Mouse (Mus musculus) forebrain, embryonic 14.5 days (tissue): ENCODE data around the gene Fzd1. TPM values are rescaled to one million over a fixed set of nuclear protein-coding genes. Genes with fewer than 3 reads are reported as not detected.

Experiments
- ATAC-seq: fragments of 200-750 bp; cut with Nextera tagmentation; 2 replicates; pipeline ENCODE4 v1.8.0; 2017; ENCODE audit warnings: mild to moderate bottlenecking, moderate library complexity
- DNase-seq: peaks from one replicate; pipeline ENCODE4 v3.0.0-alpha.2; 2015; ENCODE audit warnings: low spot score
- H3K27ac ChIP-seq: fragments of 300-500 bp; sonication (generic); 2 replicates; pipeline ENCODE4 v1.5.1; 2014; ENCODE audit warnings: low read depth, mild to moderate bottlenecking, control low read depth, low read length, moderate library complexity
- H3K27me3 ChIP-seq: fragments of 300-500 bp; sonication (generic); replicated peaks from 2 replicates; pipeline ENCODE4 v1.6.1; 2014; ENCODE audit warnings: low read length, control low read depth, mixed read lengths; ENCODE audit not compliant: control insufficient read depth, insufficient read depth
- H3K36me3 ChIP-seq: fragments of 300-500 bp; sonication (generic); 2 replicates; pipeline ENCODE4 v1.6.1; 2014; ENCODE audit warnings: low read length, control low read depth; ENCODE audit not compliant: control insufficient read depth, insufficient read depth
- H3K4me1 ChIP-seq: fragments of 300-500 bp; sonication (generic); 2 replicates; pipeline ENCODE4 v1.6.1; 2014; ENCODE audit warnings: antibody characterized with exemption, low read length, control low read depth; ENCODE audit not compliant: control insufficient read depth, insufficient read depth
- H3K4me2 ChIP-seq: fragments of 300-500 bp; sonication (generic); 2 replicates; pipeline ENCODE4 v1.6.1; 2014; ENCODE audit warnings: mild to moderate bottlenecking, control low read depth, low read length
- H3K4me3 ChIP-seq: fragments of 300-500 bp; sonication (generic); 2 replicates; pipeline ENCODE4 v1.5.1; 2014; ENCODE audit warnings: low read depth, low read length, control low read depth
- H3K9ac ChIP-seq: fragments of 300-500 bp; sonication (generic); 2 replicates; pipeline ENCODE4 v1.6.1; 2014; ENCODE audit warnings: mild to moderate bottlenecking, low read length, control low read depth, moderate library complexity
- H3K9me3 ChIP-seq: fragments of 300-500 bp; sonication (generic); replicated peaks from 2 replicates; pipeline ENCODE4 v1.6.1; 2016; ENCODE audit warnings: low read length, control low read depth, mixed read lengths; ENCODE audit not compliant: control insufficient read depth
- WGBS: fragments of 180-500 bp; shearing (Covaris S2); extraction: QIAGEN DNeasy Blood & Tissue Kit; methylation state at CpG from one replicate; pipeline ENCODE4 v1.1.7; 2014; 5-methylcytosine and 5-hydroxymethylcytosine counted together
- polyA plus RNA-seq: library from polyadenylated mRNA; unstranded; fragments of >200 nt; fragmentation: Nextera tagmentation; extraction: Ambion mirVana; gene quantifications from 2 replicates; pipeline ENCODE4 v1.2.1, GENCODE M21; 2014

Gene Fzd1
- polyA plus RNA-seq: 16.4 and 17.3 TPM in 2 replicates

- H3K27me3 ChIP-seq: no peaks in the 10 kb centered on the region
- H3K27ac ChIP-seq: peak within 1 kb of the TSS; percentile 96
- H3K4me1 ChIP-seq: peaks cover 27% of the 10 kb centered on the region
- peak within 1 kb of the TSS; percentile 96 for H3K4me2 ChIP-seq
- H3K4me3 ChIP-seq: peak within 1 kb of the TSS; percentile 88
- peak within 1 kb of the TSS; percentile 95 for H3K9ac ChIP-seq
- WGBS: 0% methylated on average over 32 of the region's 33 CpGs
- no peaks in the 10 kb centered on the region for H3K9me3 ChIP-seq
- ATAC-seq (peak; percentile 95), DNase-seq (peak; percentile 98)
- peaks cover 4% of the 10 kb centered on the region; the same call in 1 of the 2 replicates for H3K36me3 ChIP-seq
Measured at GRCm38 (mm10) chr5:4757902-4758301, at the start of gene Fzd1. Gene Fzd1 (minus strand): TSS chr5:4758035.

GRCm38 (mm10) chr5:4805228-4805627 is 47.4 kb upstream of the Fzd1 start:
- no peak for ATAC-seq
- no peak for DNase-seq
- no peak overlapping the region for H3K4me3 ChIP-seq
- H3K36me3 ChIP-seq: no peaks in the 10 kb centered on the region
- no peak overlapping the region for H3K9ac ChIP-seq
- H3K27me3 ChIP-seq: no peaks in the 10 kb centered on the region
- no peak overlapping the region for H3K27ac ChIP-seq
- peaks cover 10% of the 10 kb centered on the region for H3K4me1 ChIP-seq
- H3K4me2 ChIP-seq: no peak overlapping the region
- H3K9me3 ChIP-seq: no peaks in the 10 kb centered on the region
- WGBS: 73% methylated on average over 4 of the region's 4 CpGs

DNA sequence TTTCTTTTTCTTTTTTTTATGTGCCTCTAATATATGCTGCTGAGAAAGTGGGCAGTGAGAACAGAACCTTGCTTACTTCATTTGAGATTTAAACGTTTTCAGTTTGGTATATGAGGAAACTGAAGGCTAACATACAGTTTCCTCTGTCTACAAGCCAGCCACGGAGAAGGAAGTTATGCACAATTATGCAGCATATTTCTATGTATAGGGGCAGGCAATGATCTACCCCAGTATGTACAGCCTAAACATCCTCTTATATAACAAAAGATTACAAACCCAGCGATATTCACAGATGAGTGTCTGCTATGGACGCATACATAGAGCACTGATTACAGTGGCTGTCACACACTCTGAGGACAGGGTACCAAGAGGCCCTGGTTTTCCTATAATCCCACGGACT is 45.9 kb upstream of the Fzd1 start:
- DNase-seq (no peak), ATAC-seq (no peak)
- Histone ChIP-seq H3K9me3 (no peaks in the 10 kb centered on the region), H3K4me3 (no peak overlapping the region), H3K4me1 (peaks cover 10% of the 10 kb centered on the region), H3K9ac (no peak overlapping the region), H3K27ac (no peak overlapping the region), H3K27me3 (no peaks in the 10 kb centered on the region), H3K4me2 (no peak overlapping the region), H3K36me3 (no peaks in the 10 kb centered on the region)
- WGBS: 83% methylated on average over 5 of the region's 5 CpGs

DNA sequence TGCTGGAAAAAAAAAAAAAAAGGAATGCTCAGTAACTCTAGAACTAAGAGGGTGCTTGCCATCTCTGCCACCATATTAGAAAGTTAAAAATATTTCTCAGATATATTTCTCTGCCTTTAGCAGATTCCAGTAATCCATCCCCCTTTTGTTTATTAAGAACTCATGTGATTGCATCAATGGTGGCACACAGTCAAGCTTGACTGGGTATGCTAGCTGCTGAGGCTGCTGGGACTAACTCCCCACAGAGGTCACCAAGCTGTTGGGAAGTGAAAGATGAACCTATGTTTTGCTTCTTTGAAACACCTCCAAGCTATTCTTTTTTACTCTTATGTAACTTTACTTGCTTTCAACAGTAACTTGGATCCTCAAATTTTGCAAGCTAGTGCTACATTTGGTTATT is 44.1 kb upstream of the Fzd1 start:
- Histone ChIP-seq H3K27ac (no peak overlapping the region), H3K4me2 (no peak overlapping the region), H3K27me3 (no peaks in the 10 kb centered on the region), H3K9ac (no peak overlapping the region), H3K4me3 (no peak overlapping the region), H3K36me3 (no peaks in the 10 kb centered on the region), H3K4me1 (peaks cover 10% of the 10 kb centered on the region), H3K9me3 (no peaks in the 10 kb centered on the region)
- DNase-seq: no peak
- ATAC-seq: no peak

DNA sequence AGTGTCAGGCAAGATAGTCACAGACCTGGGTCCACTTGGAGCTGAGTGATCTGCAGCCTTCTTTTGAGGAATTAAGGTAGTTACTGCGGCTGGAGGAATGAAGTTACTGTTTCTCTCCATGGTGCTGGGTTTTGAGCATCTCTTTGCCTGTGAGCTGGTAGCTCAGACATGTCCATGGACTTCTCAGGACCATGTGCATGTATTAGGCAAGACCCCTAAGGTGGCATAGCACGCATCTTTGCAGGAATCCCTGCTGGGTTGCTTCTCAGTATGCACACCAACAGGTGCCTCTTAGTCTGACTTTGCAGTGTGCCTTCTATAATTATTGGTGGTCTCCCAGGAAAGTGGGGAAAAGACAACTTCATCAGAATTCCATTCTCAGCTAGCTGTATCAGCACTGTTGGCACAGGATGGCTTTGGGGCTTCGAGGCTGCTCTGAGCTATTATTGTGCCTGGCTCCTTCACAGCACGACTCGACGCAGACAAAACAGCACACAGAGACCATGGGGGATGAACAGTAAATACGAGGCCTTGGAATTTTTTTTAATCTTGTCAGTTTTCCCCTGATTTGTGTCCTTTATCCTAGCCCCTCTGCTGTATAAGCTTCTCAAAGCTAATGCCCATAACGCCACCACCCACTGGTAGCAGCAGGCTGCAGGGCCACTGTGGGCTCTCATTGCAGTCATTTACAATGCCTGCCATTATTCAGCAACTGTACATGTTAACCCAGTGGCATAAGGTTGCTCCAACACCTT is 43.4 kb upstream of the Fzd1 start:
- Histone ChIP-seq H3K9ac (no peak overlapping the region), H3K4me2 (no peak overlapping the region), H3K27ac (no peak overlapping the region), H3K4me1 (peaks cover 10% of the 10 kb centered on the region), H3K27me3 (no peaks in the 10 kb centered on the region), H3K9me3 (no peaks in the 10 kb centered on the region), H3K36me3 (no peaks in the 10 kb centered on the region), H3K4me3 (no peak overlapping the region)
- WGBS: 29% methylated on average over 8 of the region's 8 CpGs
- ATAC-seq (peak; percentile 68; the same call in 1 of the 2 replicates), DNase-seq (peak; percentile 39)

GRCm38 (mm10) chr5:4791219-4791618 is 33.4 kb upstream of the Fzd1 start:
- Histone ChIP-seq H3K4me2 (no peak overlapping the region), H3K9ac (no peak overlapping the region), H3K36me3 (no peaks in the 10 kb centered on the region), H3K9me3 (no peaks in the 10 kb centered on the region), H3K27ac (no peak overlapping the region), H3K27me3 (no peaks in the 10 kb centered on the region), H3K4me1 (0 out of 2 replicates have a peak, but pooled peaks cover 3% of the 10 kb centered on the region), H3K4me3 (no peak overlapping the region)
- ATAC-seq (no peak), DNase-seq (no peak)
- WGBS: 82% methylated on average over 3 of the region's 3 CpGs

DNA sequence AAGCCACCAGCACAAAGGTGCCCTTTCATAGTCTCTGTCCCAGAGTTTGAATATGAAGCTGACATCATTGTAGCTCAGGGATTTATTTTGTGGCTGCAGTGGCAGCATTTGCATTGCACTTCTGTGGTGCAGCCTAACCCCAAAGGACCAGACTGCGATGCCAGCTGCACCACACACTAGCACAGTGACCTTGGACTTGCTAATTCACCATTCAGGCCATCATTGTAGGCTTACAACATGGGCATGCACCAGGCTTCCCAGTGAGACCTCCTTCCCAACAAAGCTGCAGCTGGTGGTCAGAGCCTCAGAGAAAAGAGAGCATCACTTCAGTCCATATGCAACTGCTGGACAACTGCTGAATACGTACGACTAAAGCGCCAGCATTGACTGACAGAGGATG is 32.4 kb upstream of the Fzd1 start:
- WGBS: 86% methylated on average over 4 of the region's 4 CpGs
- Histone ChIP-seq H3K4me2 (no peak overlapping the region), H3K36me3 (no peaks in the 10 kb centered on the region), H3K4me3 (no peak overlapping the region), H3K9ac (no peak overlapping the region), H3K27ac (no peak overlapping the region), H3K4me1 (0 out of 2 replicates have a peak, but pooled peaks cover 3% of the 10 kb centered on the region), H3K9me3 (no peaks in the 10 kb centered on the region), H3K27me3 (no peaks in the 10 kb centered on the region)
- no peak for ATAC-seq
- no peak for DNase-seq

DNA sequence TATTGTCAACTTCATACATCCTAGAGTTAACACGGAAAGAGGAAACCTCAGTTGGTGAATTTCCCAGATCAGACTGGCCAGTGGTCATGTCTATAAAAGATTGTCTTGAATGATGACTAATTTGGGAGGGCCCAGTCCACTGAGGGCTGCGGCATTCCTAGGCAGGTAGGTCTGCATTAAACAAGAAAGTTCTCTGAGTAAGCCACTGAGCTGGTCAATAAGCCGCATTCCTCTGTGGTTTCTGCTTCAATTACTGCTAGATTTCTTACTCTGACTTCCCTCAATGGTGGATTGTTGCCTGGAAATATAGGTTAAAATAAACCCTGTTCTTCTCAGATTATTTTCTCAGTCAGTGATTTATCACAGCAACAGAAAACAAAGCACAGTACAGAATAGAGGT is 30.6 kb upstream of the Fzd1 start:
- H3K27me3 ChIP-seq: no peaks in the 10 kb centered on the region
- ATAC-seq: no peak
- no peak for DNase-seq
- H3K4me1 ChIP-seq: 0 out of 2 replicates have a peak, but pooled peaks cover 3% of the 10 kb centered on the region
- no peak overlapping the region for H3K4me3 ChIP-seq
- no peaks in the 10 kb centered on the region for H3K9me3 ChIP-seq
- H3K9ac ChIP-seq: no peak overlapping the region
- H3K27ac ChIP-seq: no peak overlapping the region
- 92% methylated on average over 3 of the region's 3 CpGs for WGBS
- H3K36me3 ChIP-seq: no peaks in the 10 kb centered on the region
- H3K4me2 ChIP-seq: no peak overlapping the region

GRCm38 (mm10) chr5:4786816-4787215 is 29.0 kb upstream of the Fzd1 start:
- Histone ChIP-seq H3K27me3 (no peaks in the 10 kb centered on the region), H3K9me3 (no peaks in the 10 kb centered on the region), H3K4me2 (no peak overlapping the region), H3K4me3 (no peak overlapping the region), H3K27ac (no peak overlapping the region), H3K9ac (no peak overlapping the region), H3K36me3 (no peaks in the 10 kb centered on the region), H3K4me1 (0 out of 2 replicates have a peak, but pooled peaks cover 3% of the 10 kb centered on the region)
- no peak for DNase-seq
- WGBS: 83% methylated on average over 3 of the region's 3 CpGs
- no peak for ATAC-seq
